Mouse (Mus musculus) midbrain, postnatal 0 days (tissue): ENCODE results near the gene Tlcd1. TPM values are rescaled to one million over a fixed set of nuclear protein-coding genes. Genes with fewer than 3 reads are reported as not detected.
A peak's percentile ranks its signal among the peaks of the same experiment; 100 is the strongest.

Source experiments
- ATAC-seq: fragments of 200-750 bp; cut with Nextera tagmentation; 2 replicates; pipeline ENCODE4 v1.8.0; 2017; ENCODE audit warnings: moderate number of reproducible peaks, mild to moderate bottlenecking, moderate TSS enrichment, moderate library complexity; ENCODE audit not compliant: low FRiP score
- DNase-seq: peaks from one replicate; pipeline ENCODE4 v3.0.0-alpha.2; 2015; ENCODE audit warnings: low spot score
- H3K27ac ChIP-seq: fragments of 300-500 bp; sonication (generic); 2 replicates; pipeline ENCODE4 v1.5.1; 2014; ENCODE audit warnings: low read depth, mild to moderate bottlenecking, low read length, mixed read lengths
- H3K27me3 ChIP-seq: fragments of 300-500 bp; sonication (generic); 2 replicates; pipeline ENCODE4 v1.6.1; 2014; ENCODE audit warnings: low read length, control low read depth, mixed read lengths; ENCODE audit not compliant: insufficient read depth
- H3K36me3 ChIP-seq: fragments of 300-500 bp; sonication (generic); 2 replicates; pipeline ENCODE4 v1.6.1; 2014; ENCODE audit warnings: low read length, control low read depth, mixed read lengths; ENCODE audit not compliant: insufficient read depth
- H3K4me1 ChIP-seq: fragments of 300-500 bp; sonication (generic); 2 replicates; pipeline ENCODE4 v1.6.1; 2014; ENCODE audit warnings: mild to moderate bottlenecking, control low read depth, antibody characterized with exemption, low read length, mixed read lengths; ENCODE audit not compliant: insufficient read depth
- H3K4me2 ChIP-seq: fragments of 300-500 bp; sonication (generic); 2 replicates; pipeline ENCODE4 v1.6.1; 2014; ENCODE audit warnings: low read depth, mild to moderate bottlenecking, low read length, mixed read lengths; ENCODE audit not compliant: poor library complexity, severe bottlenecking
- H3K4me3 ChIP-seq: fragments of 300-500 bp; sonication (generic); 2 replicates; pipeline ENCODE4 v1.5.1; 2014; ENCODE audit warnings: low read depth, mild to moderate bottlenecking, low read length, moderate library complexity
- H3K9ac ChIP-seq: fragments of 300-500 bp; sonication (generic); replicated peaks from 2 replicates; pipeline ENCODE4 v1.6.1; 2014; ENCODE audit warnings: mild to moderate bottlenecking, low read length, moderate library complexity, mixed read lengths; ENCODE audit not compliant: poor library complexity, severe bottlenecking
- H3K9me3 ChIP-seq: fragments of 300-500 bp; sonication (generic); 2 replicates; pipeline ENCODE4 v1.6.1; 2016; ENCODE audit warnings: low read length, control low read depth
- CTCF ChIP-seq: IDR thresholded peaks from 2 replicates; pipeline ENCODE4 v1.5.1; 2016; ENCODE audit warnings: antibody characterized with exemption, mild to moderate bottlenecking
- WGBS: fragments of 180-500 bp; shearing (Covaris S2); extraction: QIAGEN DNeasy Blood & Tissue Kit; methylation state at CpG from one replicate; pipeline ENCODE4 v1.1.7; 2014; 5-methylcytosine and 5-hydroxymethylcytosine counted together
- polyA plus RNA-seq: library from polyadenylated mRNA; unstranded; fragments of >200 nt; fragmentation: Nextera tagmentation; extraction: Ambion mirVana; gene quantifications from 2 replicates; pipeline ENCODE4 v1.2.1, GENCODE M21; 2015
- total RNA-seq: library from RNA; depleted of rRNA; stranded (reverse); fragments of >200 nt; gene quantifications from 2 replicates; pipeline ENCODE4 v1.2.3, GENCODE M21; 2014

Tlcd1 gene
- total and polyA plus RNA-seq, 2 experiments from 2014 or later: 18.1 to 24.0 TPM

DNA sequence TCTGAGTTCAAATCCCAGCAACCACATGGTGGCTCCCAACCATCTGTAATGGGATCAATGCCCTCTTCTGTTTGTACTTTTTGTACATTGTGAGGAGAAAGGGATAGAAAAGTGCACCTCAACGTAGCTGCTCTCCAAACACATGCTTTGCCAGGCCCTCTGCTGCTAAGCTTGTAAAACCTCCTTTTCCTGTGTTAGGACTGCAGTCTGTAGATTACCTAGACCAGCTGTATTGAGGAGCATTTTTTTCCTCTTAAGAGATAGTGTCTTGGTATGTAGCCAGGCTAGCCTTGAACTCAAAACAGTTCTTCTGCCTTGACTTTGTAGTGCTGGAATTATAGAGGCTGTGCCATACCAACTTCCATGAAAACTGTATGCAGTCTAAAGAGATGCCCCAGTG is 40.4 kb upstream of the Tlcd1 start:
- H3K27ac ChIP-seq: no peak overlapping the region
- DNase-seq (no peak), ATAC-seq (no peak)
- 0 out of 2 replicates have a peak, but pooled peaks cover 3% of the 10 kb centered on the region for H3K36me3 ChIP-seq
- H3K9ac ChIP-seq: no peak overlapping the region
- no peak for TF ChIP-seq CTCF
- H3K4me1 ChIP-seq: no peaks in the 10 kb centered on the region
- no peaks in the 10 kb centered on the region for H3K27me3 ChIP-seq
- no peaks in the 10 kb centered on the region for H3K9me3 ChIP-seq
- no peak overlapping the region for H3K4me3 ChIP-seq
- H3K4me2 ChIP-seq: no peak overlapping the region
- WGBS: 94% methylated on average over 1 of the region's 1 CpGs

DNA sequence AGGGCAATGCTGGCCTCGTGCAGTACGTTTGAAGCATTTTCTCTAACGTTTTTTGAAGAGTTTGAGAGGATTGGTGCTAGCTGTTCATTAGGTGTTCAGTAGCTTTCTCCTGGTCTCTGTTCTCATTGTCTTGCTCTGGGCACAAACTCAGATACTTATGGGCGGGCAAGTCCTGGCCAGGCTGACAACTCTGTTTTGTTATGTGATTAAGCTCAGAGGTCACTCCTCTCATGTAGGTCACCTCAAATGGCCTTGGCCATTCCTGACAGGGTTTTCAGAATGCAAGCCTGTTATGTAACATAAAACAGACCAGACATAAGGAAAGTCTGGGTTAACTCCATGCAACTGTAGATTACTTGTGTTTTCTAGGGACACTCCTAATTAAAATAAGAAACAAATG is 38.9 kb upstream of the Tlcd1 start:
- TF ChIP-seq CTCF: no peak

DNA sequence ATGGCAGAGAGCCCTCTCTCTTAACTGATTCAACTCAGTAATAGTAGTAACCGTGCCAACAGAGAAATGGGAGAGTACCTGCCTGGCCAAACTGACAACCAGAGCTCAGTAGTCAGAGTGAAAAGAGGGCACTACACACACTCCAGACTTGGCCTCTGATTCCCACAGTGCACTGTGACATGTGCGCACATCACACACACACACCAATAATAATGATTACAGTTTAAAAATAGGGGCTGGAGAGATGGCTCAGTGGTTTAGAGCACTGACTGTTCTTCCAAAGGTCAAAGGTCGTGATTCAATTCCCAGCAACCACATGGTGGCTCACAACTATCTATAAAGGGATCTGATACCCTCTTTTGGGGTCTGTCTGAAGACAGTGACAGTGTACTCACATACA is 38.5 kb upstream of the Tlcd1 start:
- Histone ChIP-seq H3K4me2 (no peak overlapping the region), H3K4me1 (no peaks in the 10 kb centered on the region), H3K27ac (no peak overlapping the region), H3K9me3 (no peaks in the 10 kb centered on the region), H3K27me3 (no peaks in the 10 kb centered on the region), H3K4me3 (no peak overlapping the region), H3K36me3 (peaks cover 2% of the 10 kb centered on the region; the same call in 1 of the 2 replicates), H3K9ac (no peak overlapping the region)
- no peak for ATAC-seq
- no peak for DNase-seq
- WGBS: 86% methylated on average over 3 of the region's 3 CpGs
- no peak for TF ChIP-seq CTCF

More for the DNA sequence above, 38.9 kb upstream of the Tlcd1 start:
- H3K4me1 ChIP-seq: no peaks in the 10 kb centered on the region
- no peaks in the 10 kb centered on the region for H3K27me3 ChIP-seq
- H3K36me3 ChIP-seq: no peaks in the 10 kb centered on the region
- 72% methylated on average over 4 of the region's 4 CpGs for WGBS
- ATAC-seq: no peak
- no peak overlapping the region for H3K4me2 ChIP-seq
- H3K27ac ChIP-seq: no peak overlapping the region
- no peak overlapping the region for H3K4me3 ChIP-seq
- no peaks in the 10 kb centered on the region for H3K9me3 ChIP-seq
- no peak overlapping the region for H3K9ac ChIP-seq
- DNase-seq: no peak

DNA sequence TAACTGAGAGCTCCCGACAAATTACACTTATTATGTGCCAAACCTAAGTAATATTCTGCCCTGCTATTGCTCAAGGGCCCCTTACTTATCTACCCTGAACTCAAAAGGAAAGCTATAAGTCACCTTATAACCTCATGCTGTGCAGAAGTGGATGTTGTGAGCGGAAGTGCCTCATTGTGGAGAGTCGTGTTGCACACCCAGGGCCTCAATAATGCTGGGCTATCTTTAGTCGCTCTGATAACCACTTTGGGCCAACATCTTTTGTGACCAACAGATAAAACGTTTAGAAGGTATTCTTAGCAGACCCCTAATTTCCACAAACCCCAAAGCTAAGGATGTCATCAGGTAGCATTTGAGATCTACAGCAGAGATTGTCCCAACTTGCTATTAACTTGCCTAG is 35.8 kb upstream of the Tlcd1 start:
- ATAC-seq (no peak), DNase-seq (no peak)
- Histone ChIP-seq H3K27me3 (no peaks in the 10 kb centered on the region), H3K36me3 (peaks cover 8% of the 10 kb centered on the region; the same call in 1 of the 2 replicates), H3K4me2 (no peak overlapping the region), H3K27ac (no peak overlapping the region), H3K4me3 (no peak overlapping the region), H3K9ac (no peak overlapping the region), H3K4me1 (no peaks in the 10 kb centered on the region), H3K9me3 (no peaks in the 10 kb centered on the region)
- no peak for TF ChIP-seq CTCF
- 85% methylated on average over 5 of the region's 5 CpGs for WGBS

DNA sequence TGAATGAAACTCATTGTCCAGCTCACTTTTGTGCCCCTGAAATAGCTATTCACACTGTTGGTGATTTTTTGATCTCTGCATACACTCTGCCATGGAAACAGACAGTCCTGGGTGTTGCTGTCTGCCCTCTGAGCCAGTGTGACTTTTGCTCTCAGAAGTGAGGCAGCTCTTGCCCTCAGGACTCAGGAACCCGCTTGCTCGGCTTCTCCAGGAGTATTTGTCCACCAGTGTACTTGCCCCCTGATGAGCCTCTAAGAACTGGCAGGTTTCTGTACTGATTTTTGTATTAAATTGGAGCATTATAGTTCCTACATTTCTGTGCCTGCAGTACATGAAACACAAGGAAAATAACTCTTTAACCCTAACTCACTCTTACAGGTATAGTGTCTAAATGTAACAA is 33.0 kb upstream of the Tlcd1 start:
- peaks cover 15% of the 10 kb centered on the region for H3K36me3 ChIP-seq
- no peak for TF ChIP-seq CTCF
- no peak overlapping the region for H3K9ac ChIP-seq
- DNase-seq (no peak), ATAC-seq (no peak)
- no peaks in the 10 kb centered on the region for H3K27me3 ChIP-seq
- WGBS: 76% methylated on average over 2 of the region's 2 CpGs
- no peaks in the 10 kb centered on the region for H3K9me3 ChIP-seq
- H3K4me2 ChIP-seq: no peak overlapping the region
- no peak overlapping the region for H3K27ac ChIP-seq
- no peaks in the 10 kb centered on the region for H3K4me1 ChIP-seq
- H3K4me3 ChIP-seq: no peak overlapping the region

DNA sequence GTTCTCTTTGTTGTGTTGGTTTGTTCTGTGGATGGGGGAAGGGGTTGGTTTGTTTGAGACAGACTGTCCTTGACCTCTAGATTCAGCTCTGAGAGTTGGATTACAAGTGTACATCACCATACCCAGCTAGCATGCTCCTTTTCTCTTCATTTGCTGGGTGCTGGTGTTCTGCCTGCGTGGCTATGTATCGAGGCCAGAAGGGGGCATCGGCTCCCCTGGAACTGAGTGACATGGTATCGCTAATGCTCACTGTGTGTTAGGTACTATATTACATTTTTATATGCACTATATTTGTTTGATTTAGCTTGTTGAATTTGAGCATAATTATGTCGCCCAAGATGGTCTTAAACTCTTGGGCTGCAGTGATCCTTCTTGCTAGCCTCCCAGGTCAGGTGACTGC is 30.3 kb upstream of the Tlcd1 start:
- TF ChIP-seq CTCF: peak; percentile 28
- Histone ChIP-seq H3K9ac (no peak overlapping the region), H3K27ac (no peak overlapping the region; the same call in 1 of the 2 replicates), H3K4me2 (no peak overlapping the region), H3K4me1 (no peaks in the 10 kb centered on the region), H3K9me3 (no peaks in the 10 kb centered on the region), H3K4me3 (no peak overlapping the region), H3K36me3 (peaks cover 25% of the 10 kb centered on the region), H3K27me3 (no peaks in the 10 kb centered on the region)
- WGBS: 86% methylated on average over 5 of the region's 5 CpGs
- no peak for DNase-seq
- ATAC-seq: no peak
